Mouse (Mus musculus): ENCODE results near the gene Krt6a. TPM values are rescaled to one million over a fixed set of nuclear protein-coding genes. Genes with fewer than 3 reads are reported as not detected.

Gene Krt6a
- total RNA-seq, 2 experiments from 2014 or later: not detected

Small RNAs within 50 kb of the gene (microRNA-seq; reads per million reads assigned to microRNA genes)
- gene Gm44323 (not detected), gene Gm44342 (not detected), gene Gm44383 (not detected), gene Gm44479 (not detected)

Other genes with a start within 250 kb of the Krt6a start
- gene Krt88, start 246.6 kb downstream of the Krt6a start, total RNA-seq (2021): not detected
- gene Krt81, start 230.6 kb downstream of the Krt6a start, total RNA-seq (2021): not detected
- not detected for gene Krt86, start 220.8 kb downstream of the Krt6a start, total RNA-seq (2021)
- gene Krt83, start 202.8 kb downstream of the Krt6a start, total RNA-seq (2021): not detected
- gene Gm49425, start 177.0 kb downstream of the Krt6a start, total RNA-seq (2021): not detected
- not detected for gene Krt84, start 161.5 kb downstream of the Krt6a start, total RNA-seq (2021)
- not detected for gene Krt82, start 143.6 kb downstream of the Krt6a start, total RNA-seq (2021)
- not detected for gene Krt90, start 131.4 kb downstream of the Krt6a start, total RNA-seq (2021)
- gene Krt75, start 120.4 kb downstream of the Krt6a start, total RNA-seq (2021): not detected
- gene Gm5414, start 66.1 kb downstream of the Krt6a start, total RNA-seq (2021): not detected
- gene Gm5478, start 46.9 kb downstream of the Krt6a start, total RNA-seq (2021): not detected
- not detected for gene Krt6b, start 14.0 kb downstream of the Krt6a start, total RNA-seq (2021)
- gene Krt5, start 18.6 kb upstream of the Krt6a start, total RNA-seq (2021): not detected
- not detected for gene Krt71, start 48.8 kb upstream of the Krt6a start, total RNA-seq (2021)
- not detected for gene Krt72, start 92.2 kb upstream of the Krt6a start, total RNA-seq (2021)
- not detected for gene Krt73, start 108.0 kb upstream of the Krt6a start, total RNA-seq (2021)
- gene Krt2, start 123.9 kb upstream of the Krt6a start, total RNA-seq (2021): not detected
- gene Krt1, start 156.5 kb upstream of the Krt6a start, total RNA-seq (2021): under 1 TPM; 0.10 to 0.20 TPM
- not detected for gene Krt77, start 175.4 kb upstream of the Krt6a start, total RNA-seq (2021)
- not detected for gene Krt76, start 198.6 kb upstream of the Krt6a start, total RNA-seq (2021)
- not detected for gene Krt4, start 230.4 kb upstream of the Krt6a start, total RNA-seq (2021)
- 1 to 10 TPM in 1 of 2 experiments, under 1 TPM in 1; 0.99 to 1.5 TPM for gene Krt79, start 246.0 kb upstream of the Krt6a start, total RNA-seq (2021)